In the genomic region with DNA sequence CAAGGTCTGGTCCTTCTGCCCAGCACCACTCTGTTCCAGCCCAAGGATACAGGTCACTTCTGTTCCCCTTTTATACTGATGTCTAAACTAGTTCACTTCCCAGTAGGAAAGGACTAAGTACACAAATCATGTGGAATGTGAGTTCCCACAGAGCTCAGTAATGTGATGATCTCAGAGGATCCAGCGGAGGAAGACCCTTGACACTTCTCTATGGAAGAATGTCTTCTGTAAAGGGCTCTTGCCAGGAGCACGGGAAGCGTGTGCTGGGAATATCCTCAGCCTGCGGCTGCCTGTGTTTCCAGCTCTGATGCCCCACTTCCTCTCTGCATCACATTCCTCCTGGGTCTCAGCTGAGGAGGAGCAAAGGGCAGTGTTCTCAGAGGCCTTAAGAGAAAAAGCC, we compare ENCODE assay signal across 13 mouse cellular contexts. TPM values are rescaled to one million over a fixed set of nuclear protein-coding genes. Genes with fewer than 3 reads are reported as not detected.
DNase-seq lines count a peak whose midpoint lies in the region; ATAC-seq and TF ChIP-seq lines count a peak whose summit lies in the region.
"Had no signal": no experiment of that assay in that cellular context is flagged by ENCODE, and none has a peak within 500 bp of the region (broad histone marks: within the 10 kb centered on the region; RNA-seq: fewer than 3 reads in every experiment).

No protein-coding gene starts in this region.

- H3K27me3 ChIP-seq in heart, embryonic 10.5 days (ENCODE audit: insufficient read depth, poor library complexity, severe bottlenecking): no peaks in the 10 kb centered on the region
- no peaks in the 10 kb centered on the region for H3K27me3 ChIP-seq in kidney, adult 2 months (replicated peaks; ENCODE audit: control insufficient read depth, insufficient read depth, low read length)
- H3K27me3 ChIP-seq in stomach, postnatal 0 days (ENCODE audit: control insufficient read depth, insufficient read depth, low read length): no peaks in the 10 kb centered on the region
- H3K27me3 ChIP-seq: CH12.LX; forebrain, embryonic 13.5 days had no signal

- 29% methylated on average over 4 of the region's 4 CpGs for WGBS in heart, embryonic 10.5 days
- WGBS in kidney, adult 2 months: 47% methylated on average over 4 of the region's 4 CpGs
- WGBS in stomach, postnatal 0 days: 45% methylated on average over 4 of the region's 4 CpGs

- peaks cover 61% of the 10 kb centered on the region for H3K4me1 ChIP-seq in heart, embryonic 10.5 days
- H3K4me1 ChIP-seq in kidney, adult 2 months (ENCODE audit: control insufficient read depth, insufficient read depth, low read length): no peaks in the 10 kb centered on the region; the same call in 1 of the 2 replicates
- peaks cover under 1% of the 10 kb centered on the region; the same call in 1 of the 2 replicates for H3K4me1 ChIP-seq in stomach, postnatal 0 days (replicated peaks; ENCODE audit: control insufficient read depth, insufficient read depth)

- H3K9ac ChIP-seq in stomach, postnatal 0 days (ENCODE audit: low read length): no peak overlapping the region
- H3K9ac ChIP-seq: forebrain, embryonic 13.5 days; liver, embryonic 12.5 days had no signal

- no peak for TF ChIP-seq EP300 in stomach, postnatal 0 days (optimal IDR thresholded peaks at IDR 0.05)

- no peak overlapping the region for H3K4me3 ChIP-seq in heart, embryonic 10.5 days
- H3K4me3 ChIP-seq in kidney, adult 2 months (ENCODE audit: insufficient read depth, low read depth, low read length): no peak overlapping the region
- no peak overlapping the region for H3K4me3 ChIP-seq in stomach, postnatal 0 days (ENCODE audit: low read depth, low read length)
- H3K4me3 ChIP-seq: forebrain, embryonic 13.5 days; liver, embryonic 12.5 days had no signal

- no peak for ATAC-seq in stomach, postnatal 0 days (ENCODE audit: low FRiP score, low TSS enrichment)
- ATAC-seq: forebrain, embryonic 13.5 days; hindbrain, postnatal 0 days; liver, embryonic 12.5 days; midbrain, embryonic 16.5 days had no signal

- intact Hi-C loops in heart, postnatal 10 days (cut with DNase I): loop anchor here (5.0 kb wide), 1 partner anchor 34 kb away; no protein-coding TSS in a partner anchor

- H3K4me2 ChIP-seq in stomach, postnatal 0 days (replicated peaks; ENCODE audit: low read depth): no peak overlapping the region
- H3K4me2 ChIP-seq: forebrain, embryonic 13.5 days; liver, embryonic 12.5 days had no signal

- TF ChIP-seq CTCF in kidney, adult 2 months (conservative IDR thresholded peaks at IDR 0.05; ENCODE audit: insufficient read depth, insufficient read length, low read depth, low read length): no peak
- TF ChIP-seq CTCF in stomach, postnatal 0 days (IDR thresholded peaks at IDR 0.05; ENCODE audit: low read depth): no peak

- no peak for TF ChIP-seq POLR2A in kidney, adult 2 months (IDR thresholded peaks at IDR 0.05; ENCODE audit: low read depth, low read length)

- H3K9me3 ChIP-seq in heart, embryonic 10.5 days: no peaks in the 10 kb centered on the region
- no peaks in the 10 kb centered on the region for H3K9me3 ChIP-seq in stomach, postnatal 0 days (ENCODE audit: control insufficient read depth, low read length)
- H3K9me3 ChIP-seq: forebrain, embryonic 13.5 days; liver, embryonic 12.5 days had no signal

- H3K36me3 ChIP-seq in heart, embryonic 10.5 days: no peaks in the 10 kb centered on the region
- no peaks in the 10 kb centered on the region for H3K36me3 ChIP-seq in kidney, adult 2 months (ENCODE audit: control insufficient read depth, insufficient read depth, low read length)
- H3K36me3 ChIP-seq in stomach, postnatal 0 days (ENCODE audit: control insufficient read depth, insufficient read depth, low read length): no peaks in the 10 kb centered on the region
- H3K36me3 ChIP-seq: liver, embryonic 12.5 days had no signal

- no peak overlapping the region for H3K27ac ChIP-seq in heart, embryonic 10.5 days
- H3K27ac ChIP-seq in kidney, adult 2 months (ENCODE audit: insufficient read depth, low read depth, low read length): no peak overlapping the region
- no peak overlapping the region for H3K27ac ChIP-seq in stomach, postnatal 0 days (replicated peaks)
- H3K27ac ChIP-seq: hindbrain, postnatal 0 days; liver, embryonic 12.5 days had no signal

- DNase-seq in heart, adult 8-10 months (ENCODE audit: low spot score): peak; percentile 47
- DNase-seq in heart, embryonic 10.5 days (ENCODE audit: low spot score): no peak
- DNase-seq in heart, postnatal 10 days: peak; percentile 38 to 43
- DNase-seq in kidney, adult 2 months: peak; percentile 78
- peak; percentile 45 to 62 for DNase-seq in kidney, postnatal 4 days
- no peak for DNase-seq in B cell, adult 2 months
- no peak for DNase-seq in stomach, postnatal 0 days (ENCODE audit: low spot score)
- DNase-seq in Muller cell, postnatal 12 days (ENCODE audit: inconsistent ontology term): no peak

RNA-seq across cellular contexts. Expression of a gene that starts 4.5 kb away (rescaled TPM):
- total RNA-seq in heart, adult 8-10 months (2022): 10 to 100 TPM; 20.4 to 24.5 (median 20.7) TPM
- 38.2 and 48.2 TPM in 2 replicates for polyA plus RNA-seq in heart, embryonic 10.5 days (2016; fragmentation: Nextera tagmentation; extraction: Ambion mirVana)
- total RNA-seq in heart, postnatal 10 days (2021): 10 to 100 TPM; 62.5 to 74.8 TPM
- 5.8 and 5.9 TPM in 2 replicates for polyA plus RNA-seq in kidney, adult 2 months (2012; rRNA removed)
- 31.7 and 38.3 TPM in 2 replicates for polyA plus RNA-seq in stomach, postnatal 0 days (2015; fragmentation: Nextera tagmentation; extraction: Ambion mirVana)

Comparison
In these comparisons a context has a peak if more than half of its experiments do, and no peak if none do; other contexts are left out.
1. DNase-seq: peak in heart, adult 8-10 months (single experiment), heart, postnatal 10 days (2 of 2), kidney, adult 2 months (single experiment) and kidney, postnatal 4 days (2 of 2); none in heart, embryonic 10.5 days (single experiment), B cell, adult 2 months (0 of 2), stomach, postnatal 0 days (single experiment) and Muller cell, postnatal 12 days (single experiment).